Mouse (Mus musculus) limb, embryonic 10.5 days (tissue): Measurements from ENCODE around the gene Slc22a14. TPM values are rescaled to one million over a fixed set of nuclear protein-coding genes. Genes with fewer than 3 reads are reported as not detected.
"Not testable (repeated sequence)": the region's sequence is repeated elsewhere in the genome, so short reads cannot be mapped to it uniquely, and the experiment has no call there.

ENCODE experiments used
- DNase-seq: peaks from one replicate; pipeline ENCODE4 v3.0.0-alpha.2; 2017; ENCODE audit warnings: low spot score
- H3K27ac ChIP-seq: fragments of 300-500 bp; sonication (generic); 2 replicates; pipeline ENCODE4 v1.5.1; 2016; ENCODE audit warnings: mild to moderate bottlenecking
- H3K27me3 ChIP-seq: fragments of 300-500 bp; sonication (generic); 2 replicates; pipeline ENCODE4 v1.6.1; 2016; ENCODE audit warnings: low read depth, mild to moderate bottlenecking; ENCODE audit not compliant: poor library complexity, severe bottlenecking
- H3K36me3 ChIP-seq: fragments of 300-500 bp; sonication (generic); 2 replicates; pipeline ENCODE4 v1.6.1; 2016; ENCODE audit warnings: mild to moderate bottlenecking, moderate library complexity
- H3K4me1 ChIP-seq: fragments of 300-500 bp; sonication (generic); 2 replicates; pipeline ENCODE4 v1.6.1; 2016
- H3K4me3 ChIP-seq: fragments of 300-500 bp; sonication (generic); 2 replicates; pipeline ENCODE4 v1.5.1; 2016; ENCODE audit warnings: mild to moderate bottlenecking, moderate library complexity
- H3K9me3 ChIP-seq: fragments of 300-500 bp; sonication (generic); replicated peaks from 2 replicates; pipeline ENCODE4 v1.6.1; 2016; ENCODE audit warnings: mild to moderate bottlenecking
- WGBS: fragments of 180-500 bp; shearing (Covaris S2); methylation state at CpG from one replicate; pipeline ENCODE4 v1.1.7; 2016; 5-methylcytosine and 5-hydroxymethylcytosine counted together
- polyA plus RNA-seq: library from polyadenylated mRNA; unstranded; fragments of >200 nt; fragmentation: Nextera tagmentation; extraction: Ambion mirVana; gene quantifications from 2 replicates; pipeline ENCODE4 v1.2.1, GENCODE M21; 2016

The Slc22a14 gene
- polyA plus RNA-seq, 1 experiment from 2014 or later = not detected

GRCm38 (mm10) chr9:119239274-119239673 is 126.1 kb downstream of the Slc22a14 start:
- 96% methylated on average over 3 of the region's 3 CpGs for WGBS
- H3K9me3 ChIP-seq = no peaks in the 10 kb centered on the region
- no peak overlapping the region for H3K27ac ChIP-seq
- no peaks in the 10 kb centered on the region for H3K4me1 ChIP-seq
- H3K4me3 ChIP-seq = no peak overlapping the region
- H3K36me3 ChIP-seq = peaks cover 48% of the 10 kb centered on the region
- no peaks in the 10 kb centered on the region for H3K27me3 ChIP-seq
- DNase-seq = no peak

DNA sequence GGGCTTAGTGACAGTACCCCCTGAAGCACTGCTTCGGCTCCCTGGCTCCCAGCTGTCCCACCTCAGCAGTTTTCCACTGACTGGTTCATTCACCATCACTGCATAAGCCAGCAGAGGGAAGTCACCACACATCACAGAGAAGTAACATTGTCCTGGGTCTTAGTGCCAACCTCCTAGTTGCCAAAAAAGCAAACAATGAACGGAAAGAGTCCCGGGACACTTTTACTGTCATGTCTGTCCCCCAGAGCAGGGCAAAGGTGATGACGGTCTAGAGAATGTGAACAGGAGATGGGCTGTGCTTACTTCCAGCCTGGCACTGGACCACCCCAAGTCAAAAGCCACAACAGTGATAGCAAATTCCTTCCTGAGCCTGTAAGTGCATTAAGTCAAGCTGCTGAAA is 126.6 kb downstream of the Slc22a14 start:
- WGBS = 93% methylated on average over 4 of the region's 4 CpGs
- Histone ChIP-seq H3K9me3 (no peaks in the 10 kb centered on the region), H3K4me3 (no peak overlapping the region), H3K36me3 (peaks cover 43% of the 10 kb centered on the region), H3K4me1 (no peaks in the 10 kb centered on the region), H3K27ac (no peak overlapping the region), H3K27me3 (no peaks in the 10 kb centered on the region)
- DNase-seq = no peak

- Histone ChIP-seq H3K9me3 (no peaks in the 10 kb centered on the region), H3K27ac (no peak overlapping the region), H3K4me1 (no peaks in the 10 kb centered on the region), H3K27me3 (no peaks in the 10 kb centered on the region), H3K36me3 (no peaks in the 10 kb centered on the region), H3K4me3 (no peak overlapping the region)
- no peak for DNase-seq
- WGBS = 96% methylated on average over 7 of the region's 7 CpGs
These were observed 133.8 kb downstream of the Slc22a14 start for GRCm38 (mm10) chr9:119231552-119231951.

DNA sequence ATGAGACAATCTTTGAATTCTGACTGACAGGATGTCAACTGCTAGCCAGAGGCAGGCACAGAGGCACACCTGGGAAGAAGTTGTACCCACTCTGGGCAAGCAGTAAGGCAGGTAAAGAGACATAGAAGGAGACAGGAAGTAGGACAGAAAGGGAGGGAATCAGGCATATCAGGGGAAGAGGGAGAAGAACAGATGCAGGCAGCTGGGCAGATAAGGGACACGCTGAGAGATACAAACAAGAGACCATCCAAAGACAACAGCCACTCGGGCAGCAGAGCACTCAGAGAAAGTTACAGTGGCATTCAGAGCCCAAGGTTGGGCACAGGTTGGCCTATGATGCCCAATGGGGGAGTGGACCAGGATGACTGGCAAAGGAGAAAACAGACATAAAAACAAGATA is 134.5 kb downstream of the Slc22a14 start:
- Histone ChIP-seq H3K4me3 (no peak overlapping the region), H3K4me1 (no peaks in the 10 kb centered on the region), H3K9me3 (no peaks in the 10 kb centered on the region), H3K27me3 (no peaks in the 10 kb centered on the region), H3K27ac (no peak overlapping the region), H3K36me3 (no peaks in the 10 kb centered on the region)
- WGBS = 84% methylated on average over 2 of the region's 2 CpGs
- DNase-seq = no peak

- Histone ChIP-seq H3K27me3 (no peaks in the 10 kb centered on the region), H3K27ac (no peak overlapping the region), H3K4me1 (no peaks in the 10 kb centered on the region), H3K4me3 (no peak overlapping the region), H3K9me3 (no peaks in the 10 kb centered on the region), H3K36me3 (peaks cover 19% of the 10 kb centered on the region)
- DNase-seq = no peak
- WGBS = 94% methylated on average over 4 of the region's 4 CpGs
These were observed 145.1 kb downstream of the Slc22a14 start for GRCm38 (mm10) chr9:119220249-119220648.

GRCm38 (mm10) chr9:119219667-119220066 is 145.7 kb downstream of the Slc22a14 start:
- Histone ChIP-seq H3K9me3 (no peaks in the 10 kb centered on the region), H3K27ac (no peak overlapping the region), H3K4me1 (no peaks in the 10 kb centered on the region), H3K4me3 (no peak overlapping the region), H3K36me3 (peaks cover 15% of the 10 kb centered on the region), H3K27me3 (no peaks in the 10 kb centered on the region)
- WGBS = 87% methylated on average over 2 of the region's 2 CpGs
- no peak for DNase-seq

DNA sequence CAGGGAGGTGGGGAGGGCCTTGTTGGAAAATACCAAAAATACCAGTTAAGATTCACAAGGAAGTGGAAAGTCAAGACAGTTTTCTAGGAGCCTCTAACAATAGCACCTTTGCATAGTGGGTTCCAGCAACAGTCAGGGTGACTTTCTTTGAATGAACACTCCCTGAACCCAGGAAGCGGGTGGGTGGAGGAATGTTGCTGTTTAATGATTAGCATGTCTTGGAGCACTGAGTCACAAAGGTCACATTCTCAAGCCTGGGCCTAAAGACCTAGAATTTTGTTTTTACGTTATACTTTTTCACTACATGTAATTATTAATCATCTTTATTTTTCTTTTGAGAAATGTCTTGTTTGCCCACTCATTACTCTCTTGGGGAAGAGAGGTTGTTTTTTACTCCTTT is 150.0 kb downstream of the Slc22a14 start:
- not testable (repeated sequence) for DNase-seq, H3K36me3 ChIP-seq, H3K4me1 ChIP-seq, H3K9me3 ChIP-seq, H3K4me3 ChIP-seq, H3K27me3 ChIP-seq, H3K27ac ChIP-seq
- 99% methylated on average over 2 of the region's 2 CpGs for WGBS

DNA sequence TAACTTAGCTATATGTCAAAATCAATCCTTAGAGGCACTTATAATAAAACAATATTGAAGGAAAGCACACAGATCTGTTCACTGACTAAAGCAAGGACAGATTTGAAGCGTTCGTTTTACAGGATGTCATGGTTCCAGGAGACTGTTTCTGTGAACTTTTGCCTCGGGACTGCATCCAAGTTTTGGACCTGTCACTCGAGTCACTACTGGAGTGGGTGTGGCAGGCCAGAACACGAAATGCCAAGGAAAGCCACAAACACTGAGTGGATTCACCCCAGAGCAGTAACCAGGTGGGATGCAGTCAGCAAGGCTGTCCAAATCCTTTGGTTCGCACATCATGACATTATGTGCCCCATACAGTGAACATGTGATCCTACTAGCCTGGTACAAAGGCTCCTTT is 150.8 kb downstream of the Slc22a14 start:
- H3K27me3 ChIP-seq = no peaks in the 10 kb centered on the region
- 92% methylated on average over 6 of the region's 6 CpGs for WGBS
- no peaks in the 10 kb centered on the region for H3K36me3 ChIP-seq
- no peaks in the 10 kb centered on the region for H3K4me1 ChIP-seq
- no peak for DNase-seq
- no peaks in the 10 kb centered on the region for H3K9me3 ChIP-seq
- no peak overlapping the region for H3K27ac ChIP-seq
- no peak overlapping the region for H3K4me3 ChIP-seq

- Histone ChIP-seq H3K9me3 (no peaks in the 10 kb centered on the region), H3K27ac (no peak overlapping the region), H3K4me3 (no peak overlapping the region), H3K36me3 (no peaks in the 10 kb centered on the region), H3K27me3 (no peaks in the 10 kb centered on the region), H3K4me1 (no peaks in the 10 kb centered on the region)
- DNase-seq = no peak
- 82% methylated on average over 8 of the region's 8 CpGs for WGBS
These were observed 152.4 kb downstream of the Slc22a14 start for GRCm38 (mm10) chr9:119212996-119213395.

DNA sequence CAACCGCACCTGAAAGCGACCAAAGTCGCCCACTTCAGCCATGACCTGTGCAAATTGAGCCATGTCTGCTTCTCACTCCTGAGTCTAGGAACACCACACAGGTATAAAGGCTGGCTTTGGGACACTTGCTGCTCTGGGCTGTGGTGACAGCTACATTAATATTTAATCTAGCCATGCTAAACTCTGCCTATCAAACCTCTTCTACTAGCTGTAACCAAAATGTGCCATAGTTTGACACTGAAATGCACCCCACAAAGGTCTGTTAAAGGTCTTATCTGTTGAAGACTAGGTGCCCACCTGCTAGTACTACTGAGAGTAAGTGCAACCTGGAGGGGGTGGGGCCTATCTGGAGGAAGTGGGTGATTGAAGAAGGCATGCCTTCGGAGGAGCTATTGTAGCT is 156.4 kb downstream of the Slc22a14 start, which contains the start of gene Slc22a13:
Gene Slc22a13, minus strand, starts transcription at position 101 of the 400 bp plus-strand sequence.
- Histone ChIP-seq H3K27ac (no peak within 1 kb of the TSS), H3K9me3 (no peaks in the 10 kb centered on the region; the same call in 1 of the 2 replicates), H3K36me3 (no peaks in the 10 kb centered on the region), H3K4me1 (no peaks in the 10 kb centered on the region), H3K27me3 (no peaks in the 10 kb centered on the region), H3K4me3 (no peak within 1 kb of the TSS)
- DNase-seq = no peak
- 96% methylated on average over 4 of the region's 4 CpGs for WGBS

GRCm38 (mm10) chr9:119207113-119207512 is 158.2 kb downstream of the Slc22a14 start:
- Histone ChIP-seq H3K4me1 (no peaks in the 10 kb centered on the region), H3K36me3 (no peaks in the 10 kb centered on the region), H3K27me3 (no peaks in the 10 kb centered on the region), H3K27ac (no peak overlapping the region), H3K9me3 (no peaks in the 10 kb centered on the region; the same call in 1 of the 2 replicates), H3K4me3 (no peak overlapping the region)
- WGBS = 83% methylated on average over 4 of the region's 4 CpGs
- DNase-seq = no peak

GRCm38 (mm10) chr9:119206666-119207065 is 158.7 kb downstream of the Slc22a14 start:
- WGBS = 87% methylated on average over 2 of the region's 2 CpGs
- DNase-seq = no peak
- H3K4me3 ChIP-seq = no peak overlapping the region
- no peaks in the 10 kb centered on the region for H3K36me3 ChIP-seq
- H3K4me1 ChIP-seq = no peaks in the 10 kb centered on the region
- H3K9me3 ChIP-seq = no peaks in the 10 kb centered on the region; the same call in 1 of the 2 replicates
- H3K27me3 ChIP-seq = no peaks in the 10 kb centered on the region
- no peak overlapping the region for H3K27ac ChIP-seq

- no peaks in the 10 kb centered on the region for H3K27me3 ChIP-seq
- H3K4me3 ChIP-seq = no peak overlapping the region
- H3K4me1 ChIP-seq = no peaks in the 10 kb centered on the region
- no peaks in the 10 kb centered on the region; the same call in 1 of the 2 replicates for H3K9me3 ChIP-seq
- no peaks in the 10 kb centered on the region for H3K36me3 ChIP-seq
- DNase-seq = no peak
- H3K27ac ChIP-seq = no peak overlapping the region
- 87% methylated on average over 5 of the region's 5 CpGs for WGBS
These were observed 159.6 kb downstream of the Slc22a14 start for GRCm38 (mm10) chr9:119205756-119206155.

GRCm38 (mm10) chr9:119203617-119204016 is 161.7 kb downstream of the Slc22a14 start:
- H3K9me3 ChIP-seq = no peaks in the 10 kb centered on the region; the same call in 1 of the 2 replicates
- 94% methylated on average over 9 of the region's 9 CpGs for WGBS

More at GRCm38 (mm10) chr9:119203617-119204016, 161.7 kb downstream of the Slc22a14 start:
- Histone ChIP-seq H3K36me3 (no peaks in the 10 kb centered on the region), H3K27me3 (no peaks in the 10 kb centered on the region), H3K4me3 (no peak overlapping the region), H3K4me1 (no peaks in the 10 kb centered on the region), H3K27ac (no peak overlapping the region)
- no peak for DNase-seq
